Mouse (Mus musculus): ENCODE data around the gene Polr1a.

The Polr1a gene

DNA sequence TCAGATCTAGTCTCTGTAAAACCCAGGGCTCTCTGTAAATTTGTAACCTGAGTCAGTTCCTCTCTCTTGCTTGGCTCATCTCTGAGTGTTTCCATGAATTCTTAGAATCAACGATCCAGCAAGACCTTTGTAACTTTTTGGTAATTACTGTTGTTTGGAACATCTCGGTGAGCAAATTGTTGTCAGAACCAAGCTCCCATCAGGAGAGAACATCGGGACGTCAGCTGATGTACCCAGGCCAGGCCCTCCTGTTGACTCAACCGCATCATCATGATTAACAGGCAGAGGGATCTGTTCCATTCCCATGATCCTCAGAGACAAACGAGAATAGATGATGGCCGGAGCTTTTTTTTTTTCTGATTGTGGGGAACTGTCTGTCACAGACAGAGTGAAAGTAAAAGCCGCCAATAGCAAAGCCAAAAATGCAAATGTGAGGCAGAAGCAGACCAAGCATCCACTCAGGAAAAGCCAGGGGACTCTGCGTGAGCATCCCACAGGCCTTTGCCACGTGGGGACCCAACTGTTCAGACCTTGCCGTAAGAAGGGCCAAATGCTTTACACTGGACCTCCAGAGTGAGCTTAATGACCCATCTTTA lies 91.2 kb downstream of the Polr1a start:
- in situ Hi-C loops (cut with MboI): no loop called here

DNA sequence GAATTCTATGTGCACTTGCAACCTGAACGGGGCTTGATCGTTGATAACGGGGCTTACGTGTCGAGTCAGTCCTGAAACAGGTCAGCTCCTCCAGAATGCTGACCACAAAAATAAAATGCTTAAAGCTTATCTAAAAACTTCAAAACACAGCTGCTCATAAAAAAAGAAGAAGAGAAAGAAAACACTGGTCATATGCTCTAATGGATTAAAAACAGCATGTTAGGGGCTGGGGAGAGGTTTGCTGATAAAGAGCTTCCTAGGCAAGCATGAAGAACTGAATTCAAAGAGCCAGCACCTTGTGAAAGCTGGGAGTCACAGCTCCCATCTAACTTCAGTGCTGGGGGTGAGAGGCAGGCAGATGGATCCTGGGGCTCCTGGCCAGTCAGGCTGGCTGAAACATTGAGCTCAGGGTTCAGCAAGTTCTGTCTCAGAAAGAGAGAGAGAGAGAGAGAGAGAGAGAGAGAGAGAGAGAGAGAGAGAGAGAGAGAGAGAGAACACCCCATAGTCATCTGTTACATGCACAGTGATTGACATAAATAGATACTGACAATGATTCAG lies 92.4 kb downstream of the Polr1a start:
- in situ Hi-C loops (cut with MboI): no loop called here

DNA sequence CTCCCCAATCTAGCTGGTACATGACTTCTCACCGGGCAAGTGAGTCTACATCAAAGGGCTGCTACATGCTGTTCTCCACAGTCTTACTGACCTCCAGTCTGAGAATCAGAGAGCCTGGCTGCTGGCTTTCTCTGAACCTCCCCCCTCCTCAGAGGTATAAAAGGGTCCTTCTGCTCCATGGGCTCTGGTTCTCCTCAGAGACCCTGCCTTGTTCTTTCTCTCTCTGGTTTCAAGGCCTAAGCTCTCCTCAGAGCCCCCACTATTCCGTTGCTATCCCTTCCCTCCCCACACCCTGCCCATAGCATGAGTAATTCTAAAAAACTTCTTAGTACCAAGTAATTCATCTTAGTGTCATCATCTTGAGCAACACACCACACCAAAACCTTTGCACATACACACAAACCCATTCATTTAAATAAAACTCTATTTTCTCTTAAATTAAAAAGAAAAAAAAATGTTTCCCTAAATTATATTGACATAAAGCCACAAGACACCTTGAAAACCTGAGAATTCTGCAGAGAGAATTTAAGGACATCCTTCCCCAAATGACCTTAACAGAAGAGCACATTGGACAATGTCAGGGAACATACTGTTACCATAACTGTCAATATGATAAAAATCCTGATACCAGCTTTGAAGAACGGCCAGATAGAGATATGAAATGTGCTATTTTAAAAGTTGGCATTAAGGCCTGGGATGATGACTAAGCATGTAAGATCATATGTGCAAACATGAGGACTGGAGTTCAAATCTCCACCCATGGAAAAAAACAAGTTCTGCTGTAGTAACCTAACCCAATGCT lies 98.8 kb downstream of the Polr1a start:
- in situ Hi-C loops (cut with MboI): no loop called here

DNA sequence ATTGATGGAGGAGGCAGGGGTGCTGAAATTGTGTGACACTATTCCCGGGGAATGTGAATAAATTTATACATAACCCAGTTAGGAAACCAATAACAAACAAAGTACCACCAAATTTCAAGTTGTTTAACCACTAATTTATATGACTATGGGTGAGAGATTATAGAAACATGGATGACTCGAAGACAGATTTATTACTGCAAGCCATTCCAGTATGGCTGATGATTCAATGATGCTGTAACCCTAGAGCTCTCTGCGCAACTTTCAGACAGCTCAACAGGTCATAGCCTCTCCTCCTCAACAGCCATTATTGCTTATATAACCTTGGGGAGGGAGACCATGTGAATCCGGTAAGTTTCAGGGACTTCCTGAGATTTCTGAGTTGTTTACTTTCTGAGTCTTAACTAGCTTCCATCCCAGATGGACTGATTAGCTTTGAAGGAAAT lies 99.4 kb downstream of the Polr1a start:
- in situ Hi-C loops (cut with MboI): no loop called here

DNA sequence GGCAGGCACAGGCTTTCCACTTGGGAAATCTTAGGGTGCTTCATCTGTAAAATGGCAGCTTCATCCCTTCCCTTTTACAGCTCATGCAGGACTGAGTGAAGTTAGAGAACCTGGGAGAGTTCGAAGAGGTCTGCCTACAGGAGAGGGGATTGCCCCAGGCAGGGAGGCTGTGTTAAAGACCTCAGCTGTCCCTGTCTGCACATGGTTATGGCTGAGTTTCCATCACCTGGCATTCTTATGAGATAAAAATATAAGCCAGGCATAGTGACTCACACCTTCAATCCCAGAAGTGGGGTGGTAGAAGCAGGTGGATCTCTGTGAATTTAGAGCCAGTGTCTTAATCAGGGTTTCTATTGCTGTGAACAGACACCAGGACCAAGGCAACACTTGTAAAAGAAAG lies 100.6 kb downstream of the Polr1a start:
- in situ Hi-C loops (cut with MboI): no loop called here

DNA sequence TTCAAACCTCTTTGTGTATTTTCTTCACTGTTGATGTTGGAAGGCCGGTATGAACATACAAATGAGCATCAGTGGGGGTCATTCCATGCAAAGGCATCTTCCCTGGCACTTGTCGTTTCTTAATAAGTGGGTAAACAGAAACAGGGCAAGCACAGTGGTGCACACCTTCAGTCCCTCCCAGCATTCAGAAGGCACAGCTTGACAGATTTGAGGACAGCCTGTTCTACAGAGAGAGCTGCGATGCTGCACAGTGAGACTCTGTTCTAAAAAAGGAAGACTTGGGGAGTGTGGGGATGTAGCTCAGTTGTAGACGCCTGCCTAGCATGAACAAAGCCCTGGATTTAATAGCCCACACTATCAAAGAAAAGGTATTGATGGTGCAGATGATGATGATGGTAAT lies 105.2 kb downstream of the Polr1a start:
- in situ Hi-C loops (cut with MboI): no loop called here

DNA sequence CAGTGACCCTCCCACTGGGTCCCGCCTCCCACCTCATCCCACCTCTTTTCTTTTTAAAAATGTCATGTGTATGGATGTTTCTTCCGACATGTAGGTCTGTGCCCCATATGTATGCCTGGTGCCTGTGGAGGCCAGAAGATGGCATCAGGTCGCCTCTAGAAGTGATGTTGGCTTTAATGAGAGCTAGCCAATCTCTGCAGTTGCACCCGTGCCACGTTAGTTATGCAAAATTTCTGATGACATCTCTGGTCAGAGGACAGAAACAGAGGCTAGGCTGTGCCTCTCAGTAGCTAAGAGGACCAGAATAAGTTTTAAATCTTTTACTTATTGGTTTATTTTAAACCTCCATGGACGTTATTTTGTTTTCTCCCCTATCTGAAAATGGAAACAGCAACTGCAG lies 109.2 kb downstream of the Polr1a start:
- in situ Hi-C loops (cut with MboI): no loop called here

DNA sequence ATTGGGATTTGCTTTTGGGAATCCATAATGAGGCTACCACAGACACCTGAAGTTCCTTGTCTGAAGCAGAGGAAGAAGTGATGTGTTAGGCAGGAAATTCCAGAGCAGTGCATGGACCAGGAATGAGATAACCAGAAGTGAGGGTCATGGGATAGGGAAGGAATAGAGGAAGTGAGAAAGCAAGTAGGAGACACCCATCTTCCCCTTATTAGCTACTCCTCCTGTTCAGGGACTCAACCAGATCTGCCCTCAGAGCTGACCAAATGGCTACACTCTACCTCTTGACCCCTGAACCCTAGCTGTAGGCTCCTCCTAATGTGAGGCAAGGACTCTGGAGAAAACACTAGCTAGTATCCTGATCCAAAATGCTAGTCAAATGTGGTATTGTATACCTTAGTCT lies 116.6 kb downstream of the Polr1a start:
- in situ Hi-C loops (cut with MboI): no loop called here

DNA sequence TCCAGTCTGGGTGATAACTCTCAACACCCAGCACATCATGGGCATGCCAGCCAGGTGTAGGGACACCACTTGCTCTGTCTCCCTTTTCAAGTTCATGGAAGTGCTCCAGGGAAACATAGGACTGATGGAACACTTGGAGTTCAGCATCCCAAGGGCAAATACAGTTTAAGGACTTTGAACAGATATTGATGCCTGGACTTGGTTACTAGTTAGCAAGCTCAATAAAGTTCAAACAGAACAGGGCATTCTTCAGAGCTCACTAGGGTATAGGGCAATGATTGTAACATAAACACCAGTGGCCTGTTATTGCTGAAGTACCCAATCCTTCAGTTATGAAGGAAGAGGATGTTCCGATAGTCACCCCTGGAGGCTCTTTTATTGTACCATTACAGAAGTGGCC lies 119.2 kb downstream of the Polr1a start:
- in situ Hi-C loops (cut with MboI): no loop called here

DNA sequence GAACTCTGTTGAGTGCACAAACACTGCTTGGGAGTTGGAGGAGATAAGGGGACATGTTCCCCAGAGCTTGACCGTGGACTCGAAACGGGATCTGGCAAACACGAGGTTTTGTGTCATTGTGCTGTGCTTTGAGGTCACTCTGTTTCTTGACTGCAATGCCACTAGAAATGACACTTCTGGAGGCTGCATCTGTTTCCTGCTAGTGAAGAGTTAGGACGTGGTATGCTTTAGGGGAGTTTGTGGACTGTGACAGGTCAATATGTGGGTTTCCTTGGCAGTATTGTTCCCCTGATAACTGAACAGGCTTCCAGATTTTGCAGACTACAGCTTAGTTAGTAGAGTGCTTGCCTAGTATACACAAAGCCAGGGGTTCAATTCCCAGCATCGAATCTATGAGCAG lies 120.8 kb downstream of the Polr1a start:
- in situ Hi-C loops (cut with MboI): no loop called here
